Mouse (Mus musculus) olfactory bulb, adult 2 months (tissue): ENCODE results near the gene Gm12794. TPM values are rescaled to one million over a fixed set of nuclear protein-coding genes. Genes with fewer than 3 reads are reported as not detected.
"Not testable (repeated sequence)": the region's sequence is repeated elsewhere in the genome, so short reads cannot be mapped to it uniquely, and the experiment has no call there.

ENCODE experiments used
- H3K27ac ChIP-seq: fragments of 200-500 bp; 2 replicates; pipeline ENCODE4 v1.5.1; 2012; ENCODE audit warnings: low read depth, low read length; ENCODE audit not compliant: insufficient read depth
- H3K4me1 ChIP-seq: fragments of 200-500 bp; 2 replicates; pipeline ENCODE4 v1.6.1; 2012; ENCODE audit warnings: low read length; ENCODE audit not compliant: control insufficient read depth, insufficient read depth
- H3K4me3 ChIP-seq: fragments of 200-500 bp; 2 replicates; pipeline ENCODE4 v1.5.1; 2012; ENCODE audit warnings: mild to moderate bottlenecking, low read depth, low read length, moderate library complexity; ENCODE audit not compliant: insufficient read depth
- CTCF ChIP-seq: fragments of 200-500 bp; IDR thresholded peaks from 2 replicates; pipeline ENCODE4 v1.5.1; 2012; ENCODE audit warnings: low read depth, mild to moderate bottlenecking, low read length, moderate library complexity; ENCODE audit not compliant: insufficient read depth
- POLR2A ChIP-seq: fragments of 200-500 bp; IDR thresholded peaks from 2 replicates; pipeline ENCODE4 v1.6.1; 2012; ENCODE audit warnings: mild to moderate bottlenecking, low read depth, low read length, moderate library complexity; ENCODE audit not compliant: insufficient read depth
- WGBS: fragments of 180-500 bp; shearing (Covaris S2); methylation state at CpG from one replicate; pipeline ENCODE4 v1.1.7; 2018; 5-methylcytosine and 5-hydroxymethylcytosine counted together
- polyA plus RNA-seq: library from polyadenylated mRNA; stranded (reverse); fragments of >200 nt; gene quantifications from 2 replicates; pipeline ENCODE4 v1.2.4, GENCODE M21; 2012; ENCODE audit warnings: low replicate concordance; ENCODE audit not compliant: missing spikeins, insufficient read depth, insufficient read length

The Gm12794 gene
- not detected in 2 replicates for polyA plus RNA-seq

- 72% methylated on average over 2 of the region's 2 CpGs for WGBS
- H3K4me3 ChIP-seq, H3K4me1 ChIP-seq, H3K27ac ChIP-seq: not testable (repeated sequence)
These were observed at the start of gene Gm12794 for GRCm38 (mm10) chr4:101940107-101940506. Gene Gm12794, plus strand, starts transcription at chr4:101940407.

- H3K27ac ChIP-seq, result no peak within 1 kb of the TSS
- TF ChIP-seq CTCF (no peak), POLR2A (no peak)
- H3K4me1 ChIP-seq, result no peaks in the 10 kb centered on the region
- WGBS, result 88% methylated on average over 7 of the region's 7 CpGs
- no peak within 1 kb of the TSS for H3K4me3 ChIP-seq
These were observed 46.4 kb upstream of the Gm12794 start, which contains the start of gene C130073F10Rik for GRCm38 (mm10) chr4:101893656-101894420. Gene C130073F10Rik, minus strand, starts transcription at chr4:101893789.

GRCm38 (mm10) chr4:101908821-101909220 is 31.4 kb upstream of the Gm12794 start, which contains the start of gene Gm12800:
Gene Gm12800, plus strand, starts transcription at chr4:101909121.
- WGBS, result 78% methylated on average over 2 of the region's 2 CpGs

GRCm38 (mm10) chr4:101980949-101981348 is 40.7 kb downstream of the Gm12794 start, which contains the start of gene Gm12790:
Gene Gm12790, minus strand, starts transcription at chr4:101981049.
- H3K4me1 ChIP-seq, H3K27ac ChIP-seq, H3K4me3 ChIP-seq: not testable (repeated sequence)
- WGBS, result 100% methylated on average over 1 of the region's 5 CpGs

More at GRCm38 (mm10) chr4:101908821-101909220, 31.4 kb upstream of the Gm12794 start, which contains the start of gene Gm12800:
- H3K4me1 ChIP-seq, H3K4me3 ChIP-seq, H3K27ac ChIP-seq: not testable (repeated sequence)

- H3K4me3 ChIP-seq, result no peak overlapping the region
- no peaks in the 10 kb centered on the region for H3K4me1 ChIP-seq
- WGBS, result 90% methylated on average over 5 of the region's 5 CpGs
- no peak overlapping the region for H3K27ac ChIP-seq
- TF ChIP-seq CTCF (no peak), POLR2A (no peak)
These were observed 45.5 kb downstream of the Gm12794 start for GRCm38 (mm10) chr4:101985678-101986077.

GRCm38 (mm10) chr4:101986326-101986725 is 46.1 kb downstream of the Gm12794 start, which contains the start of gene Gm12789:
Gene Gm12789, plus strand, starts transcription at chr4:101986626.
- H3K4me3 ChIP-seq, H3K4me1 ChIP-seq, H3K27ac ChIP-seq: not testable (repeated sequence)
- 85% methylated on average over 2 of the region's 2 CpGs for WGBS

Other genes with a start within 250 kb of the Gm12794 start
- not detected in 2 replicates for gene Lepr, start 223.0 kb upstream of the Gm12794 start, polyA plus RNA-seq
- not detected in 2 replicates for gene B020004J07Rik, start 96.4 kb upstream of the Gm12794 start, polyA plus RNA-seq
- not detected in 2 replicates for gene C130073F10Rik, start 46.6 kb upstream of the Gm12794 start, polyA plus RNA-seq
- not detected in 2 replicates for gene Gm12800, start 31.3 kb upstream of the Gm12794 start, polyA plus RNA-seq
- gene Gm12790, start 40.6 kb downstream of the Gm12794 start, polyA plus RNA-seq, result not detected in 2 replicates
- not detected in 2 replicates for gene Gm12789, start 46.2 kb downstream of the Gm12794 start, polyA plus RNA-seq
- gene Pde4b, start 147.1 kb downstream of the Gm12794 start, polyA plus RNA-seq, result not detected in 2 replicates